Mouse (Mus musculus): ENCODE measurements at regions not wholly inside any gene's neighbourhood (a gene's known extent, or its start where the extent isn't known, plus 50 kb on each side); places are given as distances from the start of the nearest gene placed in this dataset.

- H3K36me3 ChIP-seq (ENCODE audit: control insufficient read depth, insufficient read depth, low read length), result no peaks in the 10 kb centered on the region
- no peak for ATAC-seq (replicated peaks; ENCODE audit: low FRiP score, low TSS enrichment, low read depth)
- WGBS, result 21% methylated on average over 6 of the region's 6 CpGs
- H3K27ac ChIP-seq (ENCODE audit: low read depth), result peak overlapping the region; percentile 73; the same call in 1 of the 2 replicates
- H3K9me3 ChIP-seq (ENCODE audit: control insufficient read depth, low read length), result no peaks in the 10 kb centered on the region
- no peak overlapping the region for H3K9ac ChIP-seq (ENCODE audit: low read length)
- peak overlapping the region; percentile 30; the same call in 1 of the 2 replicates for H3K4me2 ChIP-seq (ENCODE audit: low read length)
- H3K4me3 ChIP-seq (ENCODE audit: low read depth, low read length), result no peak overlapping the region
- peaks cover 25% of the 10 kb centered on the region for H3K4me1 ChIP-seq (replicated peaks; ENCODE audit: control insufficient read depth, insufficient read depth, low read length)
- no peak for DNase-seq (ENCODE audit: low spot score)
- no peaks in the 10 kb centered on the region for H3K27me3 ChIP-seq (replicated peaks; ENCODE audit: control insufficient read depth, insufficient read depth, low read length)
Measured at GRCm38 (mm10) chr4:58670906-58671250, 116.6 kb downstream of the Olfr267 start.

- H3K4me1 ChIP-seq (replicated peaks; ENCODE audit: control insufficient read depth, insufficient read depth, low read length), result peaks cover 25% of the 10 kb centered on the region
- H3K27me3 ChIP-seq (replicated peaks; ENCODE audit: control insufficient read depth, insufficient read depth, low read length), result no peaks in the 10 kb centered on the region
- 23% methylated on average over 15 of the region's 15 CpGs for WGBS
- ATAC-seq (replicated peaks; ENCODE audit: low FRiP score, low TSS enrichment, low read depth) (no peak), DNase-seq (ENCODE audit: low spot score) (peak; percentile 71)
- H3K27ac ChIP-seq (ENCODE audit: low read depth), result peak overlapping the region; percentile 73; the same call in 1 of the 2 replicates
- no peaks in the 10 kb centered on the region for H3K9me3 ChIP-seq (ENCODE audit: control insufficient read depth, low read length)
- no peaks in the 10 kb centered on the region for H3K36me3 ChIP-seq (ENCODE audit: control insufficient read depth, insufficient read depth, low read length)
- no peak overlapping the region for H3K4me3 ChIP-seq (ENCODE audit: low read depth, low read length)
- H3K9ac ChIP-seq (ENCODE audit: low read length), result no peak overlapping the region
- peak overlapping the region; percentile 30; the same call in 1 of the 2 replicates for H3K4me2 ChIP-seq (ENCODE audit: low read length)
Measured at GRCm38 (mm10) chr4:58670107-58670905, 116.6 kb upstream of the Lpar1 start.

- H3K36me3 ChIP-seq (ENCODE audit: control insufficient read depth, insufficient read depth, low read length), result no peaks in the 10 kb centered on the region
- no peak for DNase-seq (ENCODE audit: low spot score)
- ATAC-seq (replicated peaks; ENCODE audit: low FRiP score, low TSS enrichment, low read depth), result no peak
- peaks cover 25% of the 10 kb centered on the region for H3K4me1 ChIP-seq (replicated peaks; ENCODE audit: control insufficient read depth, insufficient read depth, low read length)
- no peak overlapping the region for H3K4me3 ChIP-seq (ENCODE audit: low read depth, low read length)
- peak overlapping the region; percentile 16; the same call in 1 of the 2 replicates for H3K27ac ChIP-seq (ENCODE audit: low read depth)
- 0 out of 2 replicates have a peak overlapping the region, but pooled peaks have one; percentile 13 for H3K9ac ChIP-seq (ENCODE audit: low read length)
- H3K4me2 ChIP-seq (ENCODE audit: low read length), result no peak overlapping the region
- no peaks in the 10 kb centered on the region for H3K9me3 ChIP-seq (ENCODE audit: control insufficient read depth, low read length)
- H3K27me3 ChIP-seq (replicated peaks; ENCODE audit: control insufficient read depth, insufficient read depth, low read length), result no peaks in the 10 kb centered on the region
- 40% methylated on average over 8 of the region's 8 CpGs for WGBS
Measured at GRCm38 (mm10) chr4:58668368-58669153, 114.9 kb upstream of the Lpar1 start.

- no peaks in the 10 kb centered on the region for H3K36me3 ChIP-seq (ENCODE audit: control insufficient read depth, insufficient read depth, low read length)
- H3K4me1 ChIP-seq (replicated peaks; ENCODE audit: control insufficient read depth, insufficient read depth, low read length), result peaks cover 14% of the 10 kb centered on the region; the same call in 1 of the 2 replicates
- H3K4me3 ChIP-seq (ENCODE audit: low read depth, low read length), result no peak overlapping the region
- H3K27me3 ChIP-seq (replicated peaks; ENCODE audit: control insufficient read depth, insufficient read depth, low read length), result no peaks in the 10 kb centered on the region
- no peak overlapping the region for H3K9ac ChIP-seq (ENCODE audit: low read length)
- no peak for ATAC-seq (replicated peaks; ENCODE audit: low FRiP score, low TSS enrichment, low read depth)
- H3K9me3 ChIP-seq (ENCODE audit: control insufficient read depth, low read length), result no peaks in the 10 kb centered on the region
- no peak overlapping the region for H3K27ac ChIP-seq (ENCODE audit: low read depth)
- no peak for DNase-seq (ENCODE audit: low spot score)
- H3K4me2 ChIP-seq (ENCODE audit: low read length), result no peak overlapping the region
- 35% methylated on average over 6 of the region's 6 CpGs for WGBS
Measured at GRCm38 (mm10) chr4:58663628-58664205, 110.0 kb upstream of the Lpar1 start.

GRCm38 (mm10) chr4:58661781-58662293 lies 108.1 kb upstream of the Lpar1 start:
- H3K4me2 ChIP-seq (ENCODE audit: low read length), result no peak overlapping the region
- H3K27ac ChIP-seq (ENCODE audit: low read depth), result peak overlapping the region; percentile 18; the same call in 1 of the 2 replicates
- no peaks in the 10 kb centered on the region for H3K36me3 ChIP-seq (ENCODE audit: control insufficient read depth, insufficient read depth, low read length)
- ATAC-seq (replicated peaks; ENCODE audit: low FRiP score, low TSS enrichment, low read depth), result no peak
- DNase-seq (ENCODE audit: low spot score), result no peak
- H3K4me3 ChIP-seq (ENCODE audit: low read depth, low read length), result no peak overlapping the region
- 39% methylated on average over 4 of the region's 4 CpGs for WGBS
- no peaks in the 10 kb centered on the region for H3K27me3 ChIP-seq (replicated peaks; ENCODE audit: control insufficient read depth, insufficient read depth, low read length)
- H3K9ac ChIP-seq (ENCODE audit: low read length), result no peak overlapping the region
- H3K9me3 ChIP-seq (ENCODE audit: control insufficient read depth, low read length), result no peaks in the 10 kb centered on the region
- peaks cover 11% of the 10 kb centered on the region; the same call in 1 of the 2 replicates for H3K4me1 ChIP-seq (replicated peaks; ENCODE audit: control insufficient read depth, insufficient read depth, low read length)

- Histone ChIP-seq H3K36me3 (ENCODE audit: control insufficient read depth, insufficient read depth, low read length) (no peaks in the 10 kb centered on the region), H3K4me2 (ENCODE audit: low read length) (no peak overlapping the region), H3K9me3 (ENCODE audit: control insufficient read depth, low read length) (no peaks in the 10 kb centered on the region)
Measured at GRCm38 (mm10) chr4:58660511-58660910, 106.8 kb upstream of the Lpar1 start.

GRCm38 (mm10) chr4:58658206-58658605 lies 104.5 kb upstream of the Lpar1 start:
- ATAC-seq (replicated peaks; ENCODE audit: low FRiP score, low TSS enrichment, low read depth), result no peak
- WGBS, result 56% methylated on average over 6 of the region's 6 CpGs
- H3K27ac ChIP-seq (ENCODE audit: low read depth), result no peak overlapping the region

More at GRCm38 (mm10) chr4:58660511-58660910, 106.8 kb upstream of the Lpar1 start:
- whole genome bisulfite sequencing, result 41% methylated on average over 5 of the region's 5 CpGs
- ATAC-seq (replicated peaks; ENCODE audit: low FRiP score, low TSS enrichment, low read depth) (no peak), DNase-seq (ENCODE audit: low spot score) (no peak)
- H3K27ac ChIP-seq (ENCODE audit: low read depth), result no peak overlapping the region
- peaks cover 11% of the 10 kb centered on the region; the same call in 1 of the 2 replicates for H3K4me1 ChIP-seq (replicated peaks; ENCODE audit: control insufficient read depth, insufficient read depth, low read length)
- no peaks in the 10 kb centered on the region for H3K27me3 ChIP-seq (replicated peaks; ENCODE audit: control insufficient read depth, insufficient read depth, low read length)
- no peak overlapping the region for H3K4me3 ChIP-seq (ENCODE audit: low read depth, low read length)
- H3K9ac ChIP-seq (ENCODE audit: low read length), result no peak overlapping the region

GRCm38 (mm10) chr4:58647761-58648295 lies 94.1 kb upstream of the Lpar1 start:
- DNase-seq (ENCODE audit: low spot score), result no peak
- Histone ChIP-seq H3K9me3 (ENCODE audit: control insufficient read depth, low read length) (no peaks in the 10 kb centered on the region), H3K4me1 (replicated peaks; ENCODE audit: control insufficient read depth, insufficient read depth, low read length) (no peaks in the 10 kb centered on the region), H3K27ac (ENCODE audit: low read depth) (no peak overlapping the region), H3K36me3 (ENCODE audit: control insufficient read depth, insufficient read depth, low read length) (no peaks in the 10 kb centered on the region), H3K4me2 (ENCODE audit: low read length) (no peak overlapping the region), H3K27me3 (replicated peaks; ENCODE audit: control insufficient read depth, insufficient read depth, low read length) (no peaks in the 10 kb centered on the region), H3K9ac (ENCODE audit: low read length) (no peak overlapping the region), H3K4me3 (ENCODE audit: low read depth, low read length) (no peak overlapping the region)
- ATAC-seq (replicated peaks; ENCODE audit: low FRiP score, low TSS enrichment, low read depth), result no peak
- WGBS, result 41% methylated on average over 2 of the region's 2 CpGs

More at GRCm38 (mm10) chr4:58658206-58658605, 104.5 kb upstream of the Lpar1 start:
- Histone ChIP-seq H3K4me3 (ENCODE audit: low read depth, low read length) (no peak overlapping the region), H3K9me3 (ENCODE audit: control insufficient read depth, low read length) (no peaks in the 10 kb centered on the region), H3K4me1 (replicated peaks; ENCODE audit: control insufficient read depth, insufficient read depth, low read length) (peaks cover 11% of the 10 kb centered on the region; the same call in 1 of the 2 replicates), H3K27me3 (replicated peaks; ENCODE audit: control insufficient read depth, insufficient read depth, low read length) (no peaks in the 10 kb centered on the region), H3K4me2 (ENCODE audit: low read length) (no peak overlapping the region), H3K9ac (ENCODE audit: low read length) (no peak overlapping the region), H3K36me3 (ENCODE audit: control insufficient read depth, insufficient read depth, low read length) (no peaks in the 10 kb centered on the region)
- no peak for DNase-seq (ENCODE audit: low spot score)

All from intestine, embryonic 14.5 days (tissue).